Mouse (Mus musculus) gastrocnemius, postnatal 36 days (tissue): ENCODE data around the gene Spats2l. TPM values are rescaled to one million over a fixed set of nuclear protein-coding genes. Genes with fewer than 3 reads are reported as not detected.
A peak's percentile ranks its signal among the peaks of the same experiment; 100 is the strongest.

ENCODE experiments used
- DNase-seq, 2 experiments: peaks; one replicate each; pipeline ENCODE4 v3.0.0; 2022
- intact Hi-C: fragments of 180-260 bp; cut with DNase I; formaldehyde crosslinking; loops from one replicate; pipeline ENCODE4 v1.15.1; 2025
- long read RNA-seq, 2 experiments: library from polyadenylated mRNA; stranded (forward); transcript quantifications; one replicate each; pipeline ENCODE4 v2.0.0; 2021
- total RNA-seq, 2 experiments: library from RNA; stranded (reverse); gene quantifications; 2 replicates each; pipeline ENCODE4 v1.2.3; 2021

Gene Spats2l
- total RNA-seq = 1 to 10 TPM; 3.8 to 4.0 TPM
- long read RNA-seq, experiment 1, partial matches to known transcripts = 0 of 3 reads
- long read RNA-seq, experiment 1, other reads (novel, unspliced or antisense) = 3 of 3 reads
- long read RNA-seq, experiment 2, partial matches to known transcripts = 0 of 5 reads
- long read RNA-seq, experiment 2, other reads (novel, unspliced or antisense) = 3 of 5 reads

- intact Hi-C loops = no loop called here
- peak in 1 of 2 experiments; percentile 5 for DNase-seq
Measured at GRCm38 (mm10) chr1:57774001-57774667, at the start of gene Spats2l. Spats2l (plus strand) TSS chr1:57774162.

DNA sequence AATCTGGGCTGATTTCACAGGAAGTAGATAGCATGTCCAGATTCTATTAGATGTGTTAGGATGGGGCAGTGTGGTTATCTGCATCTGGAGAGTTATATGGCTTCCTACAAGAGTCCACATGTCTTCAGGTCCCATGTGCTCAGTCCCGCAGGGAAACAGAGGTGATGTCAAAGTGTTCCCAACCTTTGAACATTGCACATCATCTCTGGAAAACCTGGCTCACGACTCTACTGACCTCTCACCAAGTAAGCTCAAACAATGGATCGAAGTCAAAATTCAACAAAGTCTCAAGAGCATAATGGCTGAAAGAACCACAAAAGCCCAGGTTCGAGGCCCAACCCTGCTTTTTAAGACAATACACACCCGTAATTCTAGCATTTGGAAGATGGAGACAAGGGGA lies 48.7 kb upstream of the Spats2l start:
- intact Hi-C loops = no loop called here
- DNase-seq = no peak

DNA sequence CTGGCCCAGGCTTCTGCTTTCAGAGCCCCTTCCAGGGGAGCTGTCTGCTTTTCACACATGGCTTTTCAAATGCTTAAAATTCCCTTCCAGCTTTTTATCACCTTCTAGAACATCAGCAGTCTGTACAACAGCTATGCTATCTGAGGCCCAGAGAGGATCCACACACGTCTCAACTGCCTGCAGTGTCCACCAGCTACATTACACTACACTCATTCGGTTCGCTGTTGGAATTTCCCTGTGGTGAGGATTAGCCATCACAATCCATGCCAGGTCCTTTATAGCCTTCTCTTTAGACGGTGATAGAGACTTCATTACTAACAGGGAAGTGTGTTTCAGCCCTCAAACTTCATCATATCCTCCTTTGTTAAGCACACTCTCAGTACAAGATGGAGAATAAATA lies 38.1 kb upstream of the Spats2l start:
- DNase-seq = no peak
- intact Hi-C loops = no loop called here

DNA sequence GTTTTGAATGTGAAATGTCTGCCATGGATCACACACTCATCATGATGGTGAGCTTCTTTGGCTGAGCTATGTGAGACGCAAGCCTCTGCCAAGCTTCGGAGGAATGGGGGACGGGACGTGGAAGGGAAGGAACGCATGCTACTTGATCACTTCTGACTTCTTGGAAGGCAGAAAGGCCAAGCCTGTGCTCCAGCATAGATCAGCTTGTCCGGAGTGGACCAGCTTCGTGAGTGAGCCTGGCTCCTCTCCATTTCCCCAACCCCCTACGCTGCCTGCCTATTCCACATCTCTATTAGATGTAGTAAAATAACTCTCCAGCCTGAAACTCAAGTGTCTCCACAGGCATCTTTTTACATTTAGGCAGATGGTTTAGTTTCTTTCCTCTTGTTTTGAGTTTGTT lies 32.2 kb upstream of the Spats2l start:
- intact Hi-C loops = no loop called here
- DNase-seq = no peak

DNA sequence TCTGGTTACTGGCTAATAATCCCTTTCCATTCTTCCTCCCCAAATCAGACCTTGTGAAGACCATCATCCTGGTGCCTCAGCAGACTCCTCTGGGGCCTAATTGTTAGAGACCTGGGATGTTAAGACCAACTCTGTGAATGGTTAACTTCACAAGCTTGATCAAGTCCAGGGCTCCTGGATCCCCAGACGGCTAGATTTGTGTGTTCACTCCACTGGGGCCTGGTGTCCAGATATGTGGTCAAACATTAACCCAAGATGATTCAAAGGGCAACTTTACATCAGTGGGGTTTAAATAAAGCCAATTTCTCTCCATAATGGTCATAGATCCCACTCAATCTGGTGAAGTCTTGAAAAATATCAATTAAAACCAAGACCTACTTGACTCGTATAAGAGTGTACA lies 31.7 kb upstream of the Spats2l start:
- no peak for DNase-seq
- intact Hi-C loops = no loop called here

GRCm38 (mm10) chr1:57751781-57752180 lies 22.2 kb upstream of the Spats2l start:
- intact Hi-C loops = no loop called here
- no peak for DNase-seq

DNA sequence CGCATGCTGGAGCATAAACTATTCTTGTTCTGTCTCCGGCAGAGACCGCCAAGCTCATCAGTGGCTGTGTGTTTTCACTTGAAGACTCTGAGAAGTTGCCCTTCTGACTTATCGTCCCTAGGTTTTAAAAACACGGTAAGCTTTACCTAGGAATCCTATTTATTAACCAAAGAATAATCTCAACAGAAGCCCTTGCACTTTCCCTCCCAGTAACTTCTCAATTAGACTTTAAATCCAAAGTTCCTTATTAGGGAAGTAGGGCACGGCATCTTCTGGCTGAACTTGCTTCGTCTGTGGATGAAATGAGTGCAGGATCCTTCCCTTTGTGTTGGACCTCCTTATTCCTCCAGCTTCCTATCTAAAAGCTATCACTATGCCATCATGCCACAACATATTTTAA lies 7.6 kb upstream of the Spats2l start:
- no peak for DNase-seq
- intact Hi-C loops = no loop called here

GRCm38 (mm10) chr1:57773326-57773725 lies 636 bp upstream of the Spats2l start:
- intact Hi-C loops = no loop called here

GRCm38 (mm10) chr1:57774668-57775495 lies 920 bp downstream of the Spats2l start:
- intact Hi-C loops = loop anchor here (5.0 kb wide), 1 partner anchor 348 kb away; no protein-coding TSS in a partner anchor

More at GRCm38 (mm10) chr1:57773326-57773725, 636 bp upstream of the Spats2l start:
- DNase-seq = no peak

DNA sequence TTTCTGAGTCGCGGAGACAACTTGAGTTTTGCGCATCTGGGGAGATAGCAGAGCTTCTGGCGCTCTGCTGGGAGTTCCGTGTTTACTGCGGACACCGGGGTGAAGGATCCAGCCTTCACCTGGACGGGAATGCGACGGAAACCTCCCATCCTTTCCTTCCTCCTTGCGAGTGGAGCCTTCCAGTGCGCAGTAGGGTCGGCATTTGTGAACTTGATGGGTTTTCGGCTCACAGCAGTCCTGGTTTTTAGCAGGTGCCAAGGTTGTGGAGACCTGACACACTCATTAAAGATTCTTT lies 1.5 kb downstream of the Spats2l start:
- intact Hi-C loops = loop anchor here (5.0 kb wide), 1 partner anchor 348 kb away; no protein-coding TSS in a partner anchor
- peak in 1 of 2 experiments; percentile 37 for DNase-seq

More at GRCm38 (mm10) chr1:57774668-57775495, 920 bp downstream of the Spats2l start:
- peak; percentile 47 to 71 for DNase-seq

DNA sequence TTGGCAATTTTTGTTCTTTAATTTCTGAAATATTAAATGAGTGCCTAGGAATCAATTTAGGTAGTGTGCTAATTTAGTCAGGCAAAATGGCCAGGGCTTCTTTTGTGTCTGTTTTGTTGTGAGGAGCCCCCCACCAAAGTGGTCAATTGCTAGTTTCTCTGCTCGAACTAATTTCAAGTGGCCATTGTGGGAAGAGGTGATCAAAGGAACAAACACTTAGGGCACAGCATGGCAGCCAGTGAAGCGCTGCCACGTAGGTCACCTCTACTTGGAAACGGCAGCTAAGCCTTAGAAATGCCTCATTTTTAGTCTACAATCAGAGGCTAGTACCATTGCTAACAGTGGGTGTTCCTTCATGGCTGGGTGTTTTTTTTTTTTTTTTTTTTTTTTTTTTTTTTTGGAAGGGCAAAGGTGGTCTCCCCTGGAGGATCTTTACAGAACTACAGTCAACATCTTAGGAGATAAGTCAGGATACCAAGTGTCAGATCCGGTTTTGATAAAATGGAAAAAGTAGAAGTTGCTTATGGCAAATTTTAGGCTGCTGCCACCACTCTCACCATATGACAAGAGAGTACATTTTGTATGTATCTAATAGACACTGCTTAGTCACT lies 2.8 kb downstream of the Spats2l start:
- intact Hi-C loops = loop anchor here (5.0 kb wide), 1 partner anchor 349 kb away; no protein-coding TSS in a partner anchor

GRCm38 (mm10) chr1:57784300-57784699 lies 10.3 kb downstream of the Spats2l start:
- DNase-seq = no peak
- intact Hi-C loops = no loop called here

More for the DNA sequence above, 2.8 kb downstream of the Spats2l start:
- DNase-seq = no peak

DNA sequence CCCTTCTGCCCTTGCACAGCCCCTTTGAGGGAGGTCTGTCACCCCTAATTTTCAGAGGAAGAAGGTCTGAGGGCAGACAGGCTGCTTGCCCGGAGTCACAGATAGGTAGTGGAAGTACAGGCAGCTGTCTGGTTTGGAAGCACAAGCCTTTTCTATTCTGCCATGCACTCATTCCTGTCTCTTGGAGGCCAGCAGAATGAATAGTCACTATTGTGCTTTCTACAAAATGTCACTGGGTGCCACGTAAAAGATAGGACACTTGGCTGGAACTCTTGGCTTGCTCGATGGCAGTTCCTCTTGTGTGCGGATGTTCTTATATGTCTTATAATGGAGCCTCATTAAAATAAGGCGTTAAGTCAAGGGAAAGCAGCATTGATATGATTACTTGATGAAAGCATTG lies 15.9 kb downstream of the Spats2l start:
- intact Hi-C loops = no loop called here
- DNase-seq = no peak

GRCm38 (mm10) chr1:57792212-57792611 lies 18.2 kb downstream of the Spats2l start:
- DNase-seq = no peak
- intact Hi-C loops = no loop called here

- DNase-seq = no peak
- intact Hi-C loops = no loop called here
Measured at GRCm38 (mm10) chr1:57795838-57796237, 21.9 kb downstream of the Spats2l start.

DNA sequence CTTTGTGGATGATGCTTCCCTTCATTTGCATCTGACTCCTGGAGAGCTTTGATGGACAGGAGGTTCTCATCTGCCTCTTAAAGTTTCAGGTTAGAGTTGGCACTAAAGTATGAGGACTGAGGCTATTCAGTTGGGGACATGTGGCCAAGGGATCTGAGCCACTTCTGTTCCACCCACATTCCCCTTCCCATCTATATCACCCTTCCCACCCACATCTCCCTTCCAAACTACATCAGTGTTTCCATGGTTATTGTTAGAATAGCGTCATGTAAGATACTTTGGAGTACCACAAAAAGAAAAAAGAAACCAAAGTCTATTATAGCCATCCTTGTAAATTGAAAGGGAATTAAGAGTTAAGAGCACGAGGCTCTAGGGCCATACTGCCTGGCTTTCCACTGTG lies 25.4 kb downstream of the Spats2l start:
- DNase-seq = no peak
- intact Hi-C loops = no loop called here

DNA sequence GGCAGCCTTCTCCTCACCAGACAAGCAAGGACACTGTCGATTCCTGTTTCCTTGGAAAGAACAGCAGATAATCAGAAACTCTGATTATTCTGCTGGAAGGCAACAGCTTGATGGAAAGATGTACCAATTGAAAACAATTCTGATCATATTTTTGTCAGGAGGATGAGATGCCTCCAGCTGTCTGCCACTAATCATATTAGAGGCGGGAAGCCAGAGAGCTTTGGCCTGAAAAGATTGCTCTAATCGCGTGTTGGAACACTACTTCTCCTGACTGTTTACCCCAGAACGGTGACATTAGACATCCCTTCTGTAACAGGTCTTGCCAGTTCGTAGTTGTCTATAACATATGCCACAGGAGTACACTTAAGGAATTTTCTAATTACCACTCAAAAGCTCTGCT lies 26.9 kb downstream of the Spats2l start:
- intact Hi-C loops = no loop called here
- no peak for DNase-seq

DNA sequence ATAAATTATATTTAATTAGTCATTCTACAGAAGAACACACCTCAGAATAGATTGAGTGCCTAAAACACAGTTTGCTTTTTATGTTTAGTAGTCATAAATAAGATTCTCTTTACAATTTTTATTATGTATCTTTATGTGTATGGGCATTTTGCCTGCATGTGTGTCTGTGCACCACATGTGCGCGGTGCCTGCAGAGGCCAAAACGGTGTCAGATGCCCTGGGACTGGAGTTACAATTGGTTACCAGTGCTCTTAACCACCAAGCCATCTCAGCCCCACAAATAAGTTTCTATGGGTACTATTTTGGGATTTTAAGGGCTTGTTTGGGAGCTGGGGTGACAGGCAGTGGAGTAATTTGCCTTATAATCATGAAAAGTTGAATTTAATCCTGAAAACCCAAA lies 32.2 kb downstream of the Spats2l start:
- no peak for DNase-seq
- intact Hi-C loops = no loop called here

DNA sequence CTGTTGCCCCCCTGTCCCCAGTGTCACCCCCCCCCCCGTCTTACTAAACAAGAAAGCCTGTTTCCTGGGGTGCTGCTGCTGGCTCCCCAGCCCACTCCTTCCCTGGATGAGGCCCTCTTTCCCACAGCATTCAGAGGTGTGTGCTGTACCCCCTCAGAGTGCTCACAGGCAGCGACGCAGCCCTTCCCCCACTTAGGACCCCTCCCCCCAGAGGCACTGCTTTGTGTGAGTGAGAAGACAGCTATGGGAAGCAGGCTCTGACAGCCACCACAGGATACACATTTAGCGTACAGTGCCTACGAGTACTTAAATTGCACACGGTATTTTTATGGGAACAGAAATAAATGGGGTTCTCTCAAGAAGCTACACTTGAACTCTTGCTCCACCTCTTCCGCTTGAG lies 33.9 kb downstream of the Spats2l start:
- intact Hi-C loops = no loop called here
- DNase-seq = no peak

DNA sequence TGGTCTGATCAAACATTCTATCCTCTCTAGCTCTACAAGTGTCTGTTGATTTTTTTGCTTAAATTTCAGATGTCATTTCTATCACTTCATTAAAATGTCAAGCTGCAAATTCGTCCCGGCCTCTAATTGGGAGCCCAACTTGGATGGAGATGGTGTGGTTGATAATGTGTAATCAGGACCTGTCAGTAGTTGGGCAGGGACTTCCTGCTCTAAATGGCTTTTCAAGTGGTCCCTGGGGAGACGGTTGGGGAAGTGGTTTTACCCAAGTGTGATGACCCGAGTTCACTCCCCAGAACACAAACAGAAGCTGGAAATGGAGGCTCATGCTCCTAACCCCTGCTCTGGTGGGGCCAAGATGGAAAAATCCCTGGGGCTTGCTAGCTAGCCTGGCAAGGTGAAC lies 36.3 kb downstream of the Spats2l start:
- DNase-seq = no peak
- intact Hi-C loops = no loop called here

DNA sequence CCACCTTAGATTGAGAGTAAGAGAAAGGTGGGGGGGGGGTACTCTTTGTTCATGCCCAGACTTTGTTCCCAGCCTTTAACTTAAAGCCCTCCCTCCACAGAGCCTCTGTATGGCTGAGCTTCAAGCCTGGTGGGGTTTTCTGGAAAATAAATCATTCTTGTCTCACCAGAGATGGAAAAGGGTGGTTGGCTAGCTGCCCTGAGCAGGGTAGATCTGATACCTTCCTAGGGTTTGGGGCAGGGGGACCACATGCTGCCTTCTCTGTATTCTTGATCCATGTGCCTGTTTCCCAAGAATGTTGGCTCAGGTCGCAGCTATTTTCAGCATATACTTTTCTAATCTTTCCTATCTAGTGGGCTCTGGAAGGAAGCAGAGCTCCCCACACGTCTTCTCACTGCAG lies 43.1 kb downstream of the Spats2l start:
- no peak for DNase-seq
- intact Hi-C loops = no loop called here
